Mouse (Mus musculus) splenic B cell, adult 2 months (primary cell): ENCODE measurements around the gene Aoc1.

Experiments
- DNase-seq: peaks from one replicate; pipeline ENCODE4 v3.0.0-alpha.2; 2011; ENCODE audit warnings: low read depth, low spot score
- H3K27me3 ChIP-seq: 2 replicates; pipeline ENCODE4 v1.6.1; 2012; ENCODE audit warnings: mild to moderate bottlenecking, low read length, moderate library complexity, mixed read lengths; ENCODE audit not compliant: control insufficient read depth, poor library complexity, insufficient read depth, severe bottlenecking
- H3K36me3 ChIP-seq: 2 replicates; pipeline ENCODE4 v1.6.1; 2012; ENCODE audit warnings: mild to moderate bottlenecking, low read length, moderate library complexity, mixed read lengths; ENCODE audit not compliant: control insufficient read depth, poor library complexity, insufficient read depth, severe bottlenecking

Gene Aoc1

DNA sequence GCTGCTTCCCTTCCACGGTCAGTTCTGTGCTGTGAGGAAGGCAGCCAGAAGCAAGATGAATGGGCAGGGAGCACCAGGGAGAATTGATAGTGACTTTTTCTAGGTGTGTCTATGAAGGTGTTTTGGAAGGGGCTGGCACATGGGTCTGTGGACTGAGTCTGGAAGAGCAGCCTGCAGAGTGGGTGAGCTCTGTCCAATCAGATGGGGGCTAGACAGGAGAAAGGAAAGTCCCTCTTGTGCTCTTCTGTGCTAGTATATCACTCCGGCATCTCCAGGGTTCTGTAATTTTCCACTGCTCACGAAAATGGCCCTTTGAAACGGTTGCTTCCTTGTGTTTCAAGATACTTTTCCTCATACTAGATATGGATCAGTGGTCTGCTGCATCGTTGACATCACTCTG lies at the start of gene Aoc1:
Gene Aoc1 (plus strand): TSS at position 301 of the 400 bp plus-strand sequence.
- no peak for DNase-seq
- H3K36me3 ChIP-seq: no peaks in the 10 kb centered on the region
- H3K27me3 ChIP-seq: no peaks in the 10 kb centered on the region

DNA sequence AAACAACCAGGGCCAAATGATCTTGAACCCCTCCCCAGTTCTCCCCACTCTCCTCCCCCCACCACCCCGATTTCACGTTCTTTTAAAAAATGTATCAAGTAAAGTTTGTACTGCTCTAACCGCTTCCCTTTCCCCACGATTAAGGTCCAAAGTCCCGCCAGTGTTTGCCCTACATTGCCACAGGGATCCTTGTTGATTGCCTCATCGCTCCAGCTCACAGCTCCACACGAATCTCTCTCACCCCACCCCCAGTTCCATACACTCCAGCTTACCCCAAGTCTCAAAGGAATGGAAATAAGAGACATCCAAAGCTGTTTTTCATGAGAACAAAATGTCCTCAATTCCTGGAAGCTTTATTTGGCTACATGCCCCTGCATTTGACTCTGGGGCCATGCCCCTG lies 47.7 kb upstream of the Aoc1 start:
- H3K27me3 ChIP-seq: no peaks in the 10 kb centered on the region
- no peak for DNase-seq
- H3K36me3 ChIP-seq: no peaks in the 10 kb centered on the region

DNA sequence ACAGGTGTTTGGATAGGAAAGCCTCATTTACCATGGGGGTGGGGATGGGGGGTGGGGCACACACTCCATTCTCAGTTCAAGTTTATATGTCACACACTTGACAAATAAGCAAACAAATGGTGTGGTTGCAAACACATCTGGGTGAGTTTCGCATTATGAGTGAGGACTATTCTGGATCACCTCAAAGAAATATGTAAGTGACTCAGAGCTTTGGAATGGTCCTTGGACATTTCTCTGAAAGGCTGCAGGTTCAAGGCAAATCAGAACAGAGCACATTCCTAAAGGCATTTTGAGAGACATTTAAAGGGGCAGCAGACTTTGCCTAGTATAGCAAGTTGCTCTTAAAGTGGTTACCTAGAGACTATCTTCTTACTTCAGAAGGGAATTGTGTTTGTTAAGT lies 43.7 kb upstream of the Aoc1 start:
- Histone ChIP-seq H3K36me3 (no peaks in the 10 kb centered on the region), H3K27me3 (no peaks in the 10 kb centered on the region)
- no peak for DNase-seq

DNA sequence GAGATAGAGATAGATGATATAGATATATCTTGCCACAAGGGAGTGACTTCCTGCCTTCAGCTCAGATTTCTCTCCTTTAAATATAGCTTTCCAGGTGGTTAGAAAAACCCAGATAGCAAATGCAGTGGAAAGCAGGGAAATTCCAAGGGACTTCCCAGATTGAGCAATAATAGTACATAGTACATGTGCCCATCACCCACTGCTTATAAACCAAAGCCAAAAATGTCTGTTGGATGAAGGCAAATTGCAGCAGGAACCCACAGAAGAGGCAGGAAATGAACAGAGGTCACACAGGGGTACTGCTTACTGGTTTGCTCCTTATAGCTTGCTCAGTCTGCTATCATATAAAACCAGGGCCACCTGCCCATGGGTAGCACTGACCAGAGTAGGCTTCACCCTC lies 43.0 kb upstream of the Aoc1 start:
- Histone ChIP-seq H3K27me3 (no peaks in the 10 kb centered on the region), H3K36me3 (no peaks in the 10 kb centered on the region)
- DNase-seq: peak; percentile 15

DNA sequence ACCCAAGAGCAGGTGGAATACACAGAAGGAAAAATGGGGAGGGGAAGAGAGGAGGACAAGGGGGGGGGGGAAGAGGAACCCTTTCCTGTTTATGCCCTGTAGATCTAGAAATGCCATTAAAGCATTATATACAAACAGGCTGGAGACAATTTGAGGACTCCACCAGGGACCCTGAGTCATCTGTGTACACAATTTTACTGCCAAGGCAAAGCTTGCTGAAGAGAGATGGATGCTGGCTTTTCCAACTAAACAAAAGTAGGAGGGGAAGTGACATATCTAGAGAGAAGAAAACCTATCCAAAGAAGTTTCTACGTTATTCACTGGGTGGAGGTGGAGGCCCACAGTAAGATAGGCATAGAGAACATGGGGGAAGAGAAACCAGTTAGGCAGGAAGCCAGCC lies 42.5 kb upstream of the Aoc1 start:
- no peaks in the 10 kb centered on the region for H3K36me3 ChIP-seq
- no peak for DNase-seq
- H3K27me3 ChIP-seq: no peaks in the 10 kb centered on the region

DNA sequence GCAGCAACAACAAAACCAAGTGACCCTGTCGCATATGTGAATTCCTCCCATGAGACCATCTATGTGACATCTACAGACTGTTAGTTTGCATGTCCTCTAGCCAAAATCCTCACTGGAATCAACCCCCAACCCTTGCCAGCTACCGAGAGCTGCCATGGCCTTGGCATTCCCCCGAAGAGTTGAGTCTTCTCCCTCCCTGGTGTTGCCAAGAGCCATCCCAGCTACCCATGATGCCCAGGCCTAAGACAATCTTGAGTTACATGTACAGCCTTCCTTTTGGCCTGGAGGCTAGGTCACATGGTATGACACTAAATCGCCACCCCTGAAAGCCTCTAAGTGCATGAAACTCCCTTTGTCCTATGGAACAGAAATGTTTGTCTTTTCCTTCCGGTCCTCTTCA lies 41.6 kb upstream of the Aoc1 start:
- Histone ChIP-seq H3K36me3 (no peaks in the 10 kb centered on the region), H3K27me3 (no peaks in the 10 kb centered on the region)
- no peak for DNase-seq

DNA sequence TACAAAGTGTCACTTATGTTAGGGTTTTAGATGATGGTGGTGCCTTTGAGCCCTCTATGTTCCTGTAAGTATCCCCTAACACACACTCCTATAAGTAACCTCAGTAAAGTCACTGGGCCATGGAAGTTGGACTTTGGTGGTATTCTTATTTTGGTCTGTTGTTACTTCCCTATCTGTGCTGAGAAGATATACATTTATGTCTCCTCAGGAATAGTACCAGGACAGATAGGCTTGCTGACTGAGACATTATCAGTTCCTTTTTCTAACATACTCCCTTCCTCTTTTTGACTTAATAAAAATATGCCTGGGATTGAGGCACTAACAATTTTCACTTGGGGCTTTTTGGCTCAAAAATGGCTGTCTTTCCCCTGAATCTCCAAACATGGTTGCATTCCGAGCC lies 40.3 kb upstream of the Aoc1 start:
- DNase-seq: peak; percentile 29
- Histone ChIP-seq H3K27me3 (no peaks in the 10 kb centered on the region), H3K36me3 (no peaks in the 10 kb centered on the region)

DNA sequence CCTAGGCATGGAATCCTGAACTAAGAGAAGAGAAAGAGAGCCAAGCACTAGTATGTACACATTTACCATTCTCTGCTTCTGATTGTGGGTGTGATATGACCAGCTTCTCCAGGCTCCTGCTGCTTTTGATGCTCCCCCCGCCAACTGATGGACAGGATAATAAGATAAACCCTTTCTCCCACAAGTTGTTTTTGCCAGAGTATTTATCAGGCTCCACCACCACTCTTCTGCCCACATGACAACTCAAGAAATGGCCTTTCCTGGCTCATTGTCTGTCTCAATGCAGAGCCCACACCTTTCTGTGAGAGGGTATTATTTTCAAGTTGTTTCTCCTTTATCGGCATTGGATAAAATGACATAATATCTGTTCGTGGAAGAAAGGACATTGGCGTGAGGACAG lies 39.2 kb upstream of the Aoc1 start:
- Histone ChIP-seq H3K36me3 (no peaks in the 10 kb centered on the region), H3K27me3 (no peaks in the 10 kb centered on the region)
- no peak for DNase-seq

DNA sequence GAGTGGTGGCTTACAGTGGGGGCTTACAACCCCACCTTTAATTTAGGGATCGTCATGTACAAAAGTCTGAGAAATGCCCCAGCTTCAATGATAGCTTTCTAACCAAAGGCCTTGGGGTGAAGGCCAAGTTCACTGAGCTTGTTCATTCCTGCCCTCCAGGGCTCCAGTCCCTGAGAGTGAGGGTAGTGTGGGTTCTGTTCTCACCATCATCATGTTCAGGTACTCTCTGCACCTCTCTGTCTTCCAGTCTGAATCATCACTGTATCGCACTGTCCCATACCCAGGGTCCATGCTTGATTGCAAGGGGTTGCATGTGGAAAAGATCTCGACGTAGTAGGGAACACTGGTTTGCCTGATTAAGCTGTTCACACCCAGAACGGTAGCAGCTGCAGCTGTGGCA lies 37.5 kb upstream of the Aoc1 start:
- no peaks in the 10 kb centered on the region for H3K27me3 ChIP-seq
- DNase-seq: no peak
- no peaks in the 10 kb centered on the region for H3K36me3 ChIP-seq

DNA sequence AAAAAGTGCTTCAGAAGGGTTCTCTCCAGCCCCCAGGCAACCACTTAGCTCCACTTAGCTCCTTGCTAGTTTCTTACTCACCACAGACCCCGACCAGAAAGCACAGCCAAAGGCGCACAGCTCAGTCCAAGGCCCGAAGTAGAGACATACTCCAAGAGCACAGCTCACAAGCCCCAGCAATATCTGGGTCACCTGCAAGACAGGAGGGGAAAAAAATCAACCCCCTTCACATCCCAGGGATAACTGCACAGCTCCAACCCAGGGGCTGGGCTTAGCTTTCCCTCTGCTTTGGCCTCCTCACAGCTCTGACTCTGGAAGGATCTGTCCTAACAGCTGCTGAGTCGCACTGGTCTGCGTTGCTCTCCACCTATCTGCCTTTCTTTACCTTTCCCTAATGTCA lies 36.5 kb upstream of the Aoc1 start:
- no peaks in the 10 kb centered on the region for H3K36me3 ChIP-seq
- no peaks in the 10 kb centered on the region for H3K27me3 ChIP-seq
- no peak for DNase-seq

DNA sequence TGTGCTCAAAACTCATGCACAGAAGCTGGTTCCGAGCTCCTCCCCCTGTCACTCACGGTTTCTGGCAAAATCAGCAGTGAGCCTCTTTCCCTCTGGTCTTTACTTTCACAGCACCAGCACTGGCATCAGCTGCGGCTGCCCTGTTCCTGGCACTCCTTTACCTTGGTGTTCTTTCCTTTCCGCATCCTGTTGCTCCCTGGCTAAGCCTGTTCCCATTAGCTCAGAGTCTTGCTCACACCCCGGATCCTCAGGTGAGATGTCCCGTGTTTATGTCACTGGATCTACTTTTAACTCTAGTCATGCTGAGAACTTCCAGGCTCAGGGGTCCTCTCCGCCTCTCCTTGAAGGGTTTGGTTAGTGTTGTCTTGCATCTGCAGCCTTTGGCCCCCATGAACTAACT lies 35.2 kb upstream of the Aoc1 start:
- no peaks in the 10 kb centered on the region for H3K36me3 ChIP-seq

DNA sequence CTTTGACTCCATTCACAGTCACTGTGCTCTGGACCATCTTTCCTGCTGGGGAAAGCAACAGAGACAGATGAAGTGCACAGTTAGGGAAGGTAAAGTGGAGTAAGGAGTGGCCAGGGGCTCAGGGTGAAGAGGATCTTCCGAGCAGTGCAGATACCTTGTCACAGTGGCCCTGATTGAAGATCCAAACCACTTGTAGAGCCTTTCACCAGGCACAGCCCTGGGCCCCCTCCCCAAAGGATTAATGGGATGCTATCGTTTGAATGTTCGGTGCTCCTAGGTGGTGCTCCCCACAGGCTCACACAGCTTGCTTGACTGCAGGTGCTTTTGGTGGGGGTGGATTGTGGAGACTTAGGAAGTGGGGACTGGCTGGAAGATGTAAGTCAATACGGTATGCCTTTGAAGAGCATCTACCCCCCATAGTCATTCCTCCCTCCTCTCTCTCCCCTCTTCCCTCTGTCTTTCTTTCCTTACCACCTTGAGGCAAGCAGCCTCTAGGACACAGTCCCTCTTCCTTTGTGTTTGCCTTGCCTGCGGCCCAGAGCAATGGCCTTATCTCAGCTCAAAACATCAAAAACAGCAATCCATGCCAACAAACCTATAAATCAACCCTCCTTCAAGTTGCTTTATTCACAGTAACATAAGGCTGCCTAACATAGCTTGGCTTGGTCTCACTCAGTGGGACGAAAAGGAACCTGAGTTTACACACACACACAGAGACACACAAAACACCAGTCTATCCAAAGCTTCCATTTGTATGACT lies 34.2 kb upstream of the Aoc1 start:
- no peak for DNase-seq
- no peaks in the 10 kb centered on the region for H3K27me3 ChIP-seq
- H3K36me3 ChIP-seq: no peaks in the 10 kb centered on the region

More for the DNA sequence above, 35.2 kb upstream of the Aoc1 start:
- H3K27me3 ChIP-seq: no peaks in the 10 kb centered on the region
- no peak for DNase-seq

DNA sequence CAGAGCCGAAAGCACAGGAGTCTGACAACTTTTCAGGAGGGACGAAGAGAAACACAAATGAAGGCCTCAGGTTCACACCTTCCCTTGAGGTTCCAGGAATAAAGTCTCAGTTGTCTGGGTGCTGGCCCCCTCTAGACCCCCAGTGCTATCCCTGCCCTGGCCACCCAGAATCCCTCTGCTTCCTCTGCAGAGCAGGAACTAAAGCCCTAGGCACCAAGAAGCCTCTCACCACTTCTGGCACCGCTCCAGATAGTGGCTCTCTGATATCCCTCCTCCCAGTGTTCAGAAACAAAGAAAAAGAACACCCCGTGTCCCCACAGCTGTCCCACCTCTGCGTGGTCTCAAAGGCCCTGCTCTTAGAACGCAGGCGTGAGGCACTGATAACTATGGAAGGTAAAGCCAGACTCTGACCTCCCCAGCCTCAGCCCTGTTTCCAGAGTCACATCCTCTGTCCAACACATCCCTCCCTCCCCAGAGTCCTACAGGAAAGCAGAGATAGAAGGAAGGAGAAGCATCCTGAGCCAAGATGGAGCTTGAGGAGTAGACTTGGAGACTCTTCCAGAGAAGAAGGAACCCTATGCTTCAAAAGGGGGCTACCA lies 32.2 kb upstream of the Aoc1 start, which contains the start of gene Tmem176a:
Gene Tmem176a (plus strand): TSS at position 549 of the 599 bp plus-strand sequence.
- Histone ChIP-seq H3K36me3 (no peaks in the 10 kb centered on the region), H3K27me3 (no peaks in the 10 kb centered on the region)
- DNase-seq: no peak

DNA sequence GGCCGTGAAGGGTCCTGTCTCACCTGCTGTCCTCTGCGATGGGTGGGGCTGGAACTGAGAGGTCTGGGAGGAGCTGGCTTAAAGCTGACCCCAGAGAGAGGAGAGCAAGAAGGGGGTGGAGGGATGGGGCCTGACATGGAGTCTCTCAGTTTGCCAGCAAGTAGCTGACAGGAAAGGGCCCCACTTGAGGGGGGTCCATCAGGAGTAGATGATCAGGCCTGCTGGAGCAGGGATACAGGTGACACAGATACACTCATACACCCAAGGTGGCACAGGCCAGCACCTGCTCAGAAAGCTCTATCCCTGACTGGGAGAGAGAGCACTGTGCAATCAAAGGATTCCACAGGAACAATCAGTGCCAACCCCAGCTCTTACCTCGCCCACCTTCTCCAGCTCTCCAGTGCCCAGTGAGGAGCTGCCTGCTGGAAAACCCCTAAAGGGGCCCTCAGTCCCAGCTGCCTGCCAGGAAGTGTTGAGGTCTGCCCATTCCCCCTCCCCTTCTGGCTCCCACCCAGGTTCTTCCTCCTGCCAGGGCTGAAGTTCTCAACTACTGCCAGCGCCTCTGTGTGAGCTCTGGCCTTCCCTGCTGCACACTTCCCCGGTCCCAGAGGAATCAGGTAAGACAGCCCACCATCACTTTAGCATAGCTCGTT lies 31.6 kb upstream of the Aoc1 start, which contains the start of gene Tmem176b:
Gene Tmem176b (minus strand): TSS at position 524 of the 653 bp plus-strand sequence.
- Histone ChIP-seq H3K36me3 (no peaks in the 10 kb centered on the region), H3K27me3 (no peaks in the 10 kb centered on the region)
- peak; percentile 32 for DNase-seq

DNA sequence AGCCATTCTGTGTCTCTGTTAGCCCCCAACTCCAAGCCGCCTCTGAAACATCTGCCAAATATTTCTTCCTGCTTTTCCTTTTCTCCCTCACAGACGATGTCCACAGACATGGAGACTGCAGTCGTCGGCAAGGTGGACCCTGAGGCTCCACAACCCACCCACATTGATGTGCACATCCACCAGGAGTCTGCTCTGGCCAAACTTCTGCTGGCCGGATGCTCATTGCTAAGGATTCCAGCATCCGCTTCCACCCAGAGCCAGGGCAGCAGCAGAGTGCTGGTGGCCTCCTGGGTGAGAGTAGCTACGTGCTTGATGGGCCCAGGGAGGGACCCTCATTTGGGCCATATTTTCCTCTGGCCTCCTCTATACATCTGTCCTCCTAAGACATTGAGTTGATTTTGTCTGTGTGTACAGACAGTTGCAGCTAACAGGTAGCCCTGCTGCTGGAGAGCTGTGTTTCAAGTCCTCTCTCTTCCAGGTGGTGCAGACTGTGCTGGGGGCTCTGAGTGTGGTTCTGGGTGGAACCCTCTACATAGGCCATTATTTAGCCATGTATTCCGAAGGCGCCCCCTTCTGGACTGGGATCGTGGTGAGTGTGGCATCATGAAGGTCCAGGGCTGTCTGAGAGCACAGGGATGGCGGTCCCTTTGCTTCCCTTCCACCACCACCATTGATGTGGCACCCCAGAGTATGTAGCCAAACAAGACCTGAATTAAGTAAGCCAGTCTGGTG lies 30.4 kb upstream of the Aoc1 start:
- DNase-seq: peak; percentile 53
- Histone ChIP-seq H3K36me3 (no peaks in the 10 kb centered on the region), H3K27me3 (no peaks in the 10 kb centered on the region)
